Mouse (Mus musculus) gastrocnemius, postnatal 36 days (tissue): ENCODE measurements around the gene Mettl18. TPM values are rescaled to one million over a fixed set of nuclear protein-coding genes. Genes with fewer than 3 reads are reported as not detected.
"Not testable (repeated sequence)": the region's sequence is repeated elsewhere in the genome, so short reads cannot be mapped to it uniquely, and the experiment has no call there.

ENCODE experiments used
- DNase-seq, 2 experiments: peaks; one replicate each; pipeline ENCODE4 v3.0.0; 2022
- intact Hi-C: fragments of 180-260 bp; cut with DNase I; formaldehyde crosslinking; loops from one replicate; pipeline ENCODE4 v1.15.1; 2025
- long read RNA-seq, 2 experiments: library from polyadenylated mRNA; stranded (forward); transcript quantifications; one replicate each; pipeline ENCODE4 v2.0.0; 2021
- total RNA-seq, 2 experiments: library from RNA; stranded (reverse); gene quantifications; 2 replicates each; pipeline ENCODE4 v1.2.3; 2021

Mettl18 gene
- total RNA-seq = 1 to 10 TPM; 2.0 to 3.1 TPM
- long read RNA-seq, experiment 1, partial matches to known transcripts = 0 of 5 reads
- long read RNA-seq, experiment 1, other reads (novel, unspliced or antisense) = 2 of 5 reads
- long read RNA-seq, experiment 2, partial matches to known transcripts = 0 of 5 reads
- long read RNA-seq, experiment 2, other reads (novel, unspliced or antisense) = 0 of 5 reads

GRCm38 (mm10) chr1:163994721-163995608, at the start of gene Mettl18, which contains the start of gene BC055324:
TSS of gene Mettl18 (plus strand) at chr1:163994889.
TSS of gene BC055324 (minus strand) at chr1:163994796.
- intact Hi-C loops = loop anchor here (2.0 kb wide), 1 partner anchor 66 kb away; the partner anchor contains the start of gene Scyl3
- DNase-seq = peak; percentile 82 to 88

DNA sequence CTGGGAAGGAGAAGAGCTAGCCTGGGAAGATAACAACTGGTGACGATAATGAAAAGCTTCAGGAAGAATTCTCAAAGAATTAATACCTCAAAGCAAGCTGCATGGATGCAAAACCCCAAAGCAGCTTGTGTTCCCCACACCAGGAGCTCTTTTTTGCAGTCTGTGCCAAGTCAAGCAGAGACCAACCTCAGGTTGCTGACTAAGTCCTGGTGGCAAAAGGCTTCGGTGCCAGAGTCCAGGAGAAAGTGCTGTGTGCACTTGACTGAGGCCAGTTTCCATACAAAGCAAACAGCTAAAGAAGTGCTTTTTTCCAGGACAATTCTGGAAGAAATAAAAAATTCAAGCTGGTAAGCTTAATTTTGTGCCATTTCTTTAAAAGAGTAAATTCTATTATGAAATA, 41.3 kb upstream of the Mettl18 start:
- intact Hi-C loops = no loop called here

DNA sequence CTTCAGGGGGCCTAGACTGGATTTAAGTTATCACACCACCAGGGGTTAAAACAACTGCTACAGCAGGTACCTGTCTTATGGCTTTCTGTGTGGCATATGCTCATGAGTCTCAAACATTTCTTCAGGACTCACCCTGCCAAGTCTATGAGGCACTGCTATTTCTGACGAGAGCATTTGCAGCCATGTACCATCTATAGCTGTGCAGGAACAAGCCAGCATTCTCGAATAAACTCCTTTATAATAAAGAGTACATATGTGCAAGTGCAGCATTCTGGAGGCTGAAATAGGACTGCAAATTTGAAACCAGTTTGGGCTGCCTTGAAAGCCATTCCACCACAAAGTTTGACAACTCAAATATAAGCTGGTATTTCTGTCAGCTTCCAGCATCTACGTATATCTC, 36.7 kb upstream of the Mettl18 start:
- intact Hi-C loops = no loop called here
- no peak for DNase-seq

More for the DNA sequence above, 41.3 kb upstream of the Mettl18 start:
- DNase-seq = no peak

DNA sequence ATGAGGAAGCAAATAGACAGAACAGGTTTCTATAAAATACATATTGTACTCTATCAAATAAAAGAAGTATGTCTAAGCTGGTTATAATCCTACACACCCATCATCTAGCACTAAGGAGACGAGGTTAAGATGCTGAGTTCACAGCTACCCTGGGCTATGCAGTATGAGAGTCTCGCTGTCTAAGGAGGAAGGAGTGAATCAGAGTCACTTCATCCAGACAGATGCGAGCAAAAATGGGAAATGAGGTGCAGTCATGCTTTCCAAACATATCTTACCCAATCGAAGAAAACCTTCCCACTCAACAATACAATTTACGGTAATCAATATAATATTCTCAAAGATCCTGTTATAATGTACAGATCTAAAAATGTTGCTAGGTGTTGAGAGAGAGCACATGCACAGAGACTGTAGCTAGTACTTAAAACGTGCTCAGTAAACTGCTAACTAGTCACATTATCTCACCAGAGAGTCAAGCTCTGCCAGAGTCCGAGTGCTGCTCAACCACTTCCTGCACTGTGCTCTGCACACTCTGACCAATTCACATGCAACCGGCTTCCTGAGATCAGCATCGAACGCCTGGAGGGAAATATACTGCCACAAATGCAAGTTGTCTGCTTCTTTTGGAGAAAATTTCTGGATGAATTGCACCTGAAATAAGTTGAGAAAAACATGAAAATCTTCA, 30.5 kb upstream of the Mettl18 start:
- no peak for DNase-seq
- intact Hi-C loops = no loop called here

GRCm38 (mm10) chr1:163974471-163974870, 20.2 kb upstream of the Mettl18 start:
- intact Hi-C loops = no loop called here
- no peak for DNase-seq

DNA sequence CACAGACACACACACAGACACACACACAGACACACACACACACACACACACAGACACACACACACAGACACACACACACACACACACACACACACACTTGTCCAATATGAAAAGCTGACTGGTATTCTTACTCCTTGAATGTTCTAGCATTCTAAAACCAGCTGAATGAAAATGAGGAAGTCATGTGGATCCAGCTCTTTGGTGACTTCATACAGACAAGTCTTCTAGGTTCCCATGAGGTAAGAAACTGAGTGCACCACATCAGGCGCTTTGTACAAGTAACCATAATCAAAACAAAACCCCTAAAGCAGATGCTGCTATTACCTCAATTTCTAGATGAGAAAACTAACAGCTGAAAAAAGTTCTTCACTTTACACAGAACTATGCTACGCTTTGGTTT, 19.6 kb upstream of the Mettl18 start:
- DNase-seq = no peak
- intact Hi-C loops = no loop called here

DNA sequence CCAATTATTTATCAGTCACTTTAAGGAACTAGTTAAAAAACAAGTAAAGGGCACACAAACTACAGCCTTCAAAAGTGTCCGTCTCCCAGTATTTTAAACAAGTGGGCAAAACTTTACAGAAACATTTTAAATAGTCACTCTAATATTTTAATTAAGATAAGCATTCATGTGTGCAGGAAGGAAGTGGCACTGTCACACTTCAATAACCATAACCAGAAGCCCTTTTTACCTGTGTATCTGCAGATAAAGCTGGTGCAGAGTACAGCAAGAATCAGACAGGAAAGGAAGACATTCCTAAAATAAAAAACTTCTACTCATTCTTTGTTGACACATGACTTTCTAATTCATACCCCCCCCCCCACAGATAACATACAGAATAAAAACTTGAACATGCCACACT, 18.2 kb upstream of the Mettl18 start:
- no peak for DNase-seq
- intact Hi-C loops = no loop called here

- no peak for DNase-seq
- intact Hi-C loops = no loop called here
Observed at GRCm38 (mm10) chr1:163992371-163992770, 2.3 kb upstream of the Mettl18 start.

GRCm38 (mm10) chr1:163994173-163994720, 442 bp upstream of the Mettl18 start:
- intact Hi-C loops = loop anchor here (2.0 kb wide), 1 partner anchor 65 kb away; the partner anchor contains the start of gene Scyl3
- DNase-seq = no peak

DNA sequence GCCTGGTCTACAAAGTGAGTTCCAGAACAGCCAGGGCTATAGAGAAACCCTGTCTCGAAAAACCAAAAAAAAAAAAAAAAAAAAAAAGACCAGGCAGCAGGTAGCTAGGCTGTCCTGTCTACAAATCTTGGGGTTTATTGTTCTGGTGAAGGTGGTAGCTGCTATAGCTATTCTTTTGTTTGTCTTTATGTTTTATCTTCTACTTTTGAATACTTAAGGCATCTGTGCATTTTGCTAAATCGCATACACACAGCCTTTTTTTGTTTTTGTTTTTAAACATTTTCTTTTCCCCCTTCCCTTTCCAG, 872 bp downstream of the Mettl18 start:
- intact Hi-C loops = loop anchor here (2.0 kb wide), 1 partner anchor 67 kb away; the partner anchor contains the start of gene Scyl3
- DNase-seq = no peak

- no peak for DNase-seq
- intact Hi-C loops = no loop called here
Observed at GRCm38 (mm10) chr1:164001831-164002452, 7.3 kb downstream of the Mettl18 start.

DNA sequence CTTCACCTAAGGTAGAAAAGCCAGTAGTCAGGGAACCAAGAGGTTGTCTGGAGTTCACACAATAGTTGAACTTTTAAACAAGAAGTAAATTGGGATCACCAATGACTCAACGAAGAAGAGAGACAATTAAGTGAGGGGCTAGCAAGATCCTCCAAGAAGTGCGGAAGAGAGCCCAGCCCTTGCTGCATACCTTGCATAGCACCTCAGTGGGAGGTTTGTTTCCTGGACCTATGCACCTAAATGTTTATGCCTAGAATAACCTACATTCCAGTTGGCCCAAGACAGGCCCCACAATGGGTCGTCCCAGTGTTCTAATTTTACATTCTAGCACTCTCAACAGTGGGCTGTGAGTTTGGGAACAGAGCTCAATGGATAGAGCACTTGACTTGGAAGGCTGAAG, 9.6 kb downstream of the Mettl18 start:
- DNase-seq = no peak
- intact Hi-C loops = no loop called here

DNA sequence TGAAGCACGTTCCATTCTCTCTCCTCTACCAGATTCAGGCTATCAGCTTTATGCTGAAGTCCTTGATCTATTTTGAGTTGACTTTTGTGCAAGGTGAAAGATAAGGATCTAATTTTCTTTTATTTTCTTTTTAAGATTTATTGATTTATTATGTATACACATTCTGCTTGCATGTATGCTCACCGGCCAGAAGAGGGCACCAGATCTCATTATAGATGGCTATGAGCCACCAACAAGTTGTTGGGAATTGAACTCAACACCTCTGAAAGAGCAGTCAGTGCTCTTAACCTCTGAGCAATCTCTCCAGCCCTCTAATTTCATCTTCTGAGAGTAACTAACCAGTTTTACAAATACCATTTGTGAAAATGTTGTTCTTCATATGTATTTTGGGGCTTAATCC, 14.5 kb downstream of the Mettl18 start:
- DNase-seq = no peak
- intact Hi-C loops = no loop called here

- intact Hi-C loops = no loop called here
- no peak for DNase-seq
Observed at GRCm38 (mm10) chr1:164014616-164015015, 19.9 kb downstream of the Mettl18 start.

- no peak for DNase-seq
- intact Hi-C loops = no loop called here
Observed at GRCm38 (mm10) chr1:164018221-164018896, 23.7 kb downstream of the Mettl18 start.

- DNase-seq = no peak
- intact Hi-C loops = no loop called here
Observed at GRCm38 (mm10) chr1:164019789-164020188, 25.1 kb downstream of the Mettl18 start.

GRCm38 (mm10) chr1:164020746-164021145, 26.1 kb downstream of the Mettl18 start:
- DNase-seq, intact Hi-C loops: not testable (repeated sequence)

GRCm38 (mm10) chr1:164022106-164022505, 27.4 kb downstream of the Mettl18 start:
- intact Hi-C loops, DNase-seq: not testable (repeated sequence)

DNA sequence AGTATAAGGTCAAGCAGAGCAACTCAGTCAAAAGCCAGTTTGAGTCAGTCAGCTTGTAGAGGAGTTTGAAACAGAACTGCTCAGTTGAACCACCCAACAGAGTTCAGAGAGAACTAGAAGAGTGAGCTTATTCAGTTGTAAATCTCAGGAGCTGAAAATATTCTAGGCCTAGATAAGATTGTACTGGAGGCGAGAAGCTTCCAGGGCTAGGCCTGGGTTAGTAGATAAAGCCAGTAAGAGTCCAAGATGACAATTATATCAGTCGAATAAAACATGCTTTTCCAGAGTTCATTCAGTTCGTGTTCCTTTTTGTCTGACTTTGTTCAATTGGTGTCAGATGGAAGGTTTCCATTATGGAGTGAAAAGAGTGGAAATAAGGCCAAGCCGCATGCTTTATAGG, 31.0 kb downstream of the Mettl18 start:
- intact Hi-C loops = no loop called here
- no peak for DNase-seq

DNA sequence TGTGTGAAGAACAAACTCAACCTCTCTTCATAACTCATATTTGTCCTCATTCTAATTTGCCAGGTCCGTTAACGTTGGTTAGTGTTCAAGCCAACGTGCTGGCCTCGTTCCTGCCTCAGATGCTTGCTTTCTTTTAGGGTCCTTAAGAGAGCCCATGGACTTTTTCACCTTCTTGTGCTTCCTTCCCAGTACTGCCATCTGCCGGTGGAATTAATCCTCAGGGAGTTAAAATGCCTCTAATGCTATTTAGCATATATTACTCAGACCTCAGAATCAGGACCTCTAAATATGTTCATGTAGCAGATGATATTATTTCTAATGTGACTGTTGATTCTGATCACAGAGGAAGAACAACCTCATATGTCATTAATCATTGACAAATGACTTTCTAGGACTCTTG, 32.7 kb downstream of the Mettl18 start:
- intact Hi-C loops = no loop called here
- no peak for DNase-seq
